Mouse (Mus musculus): ENCODE results near the gene Lima1.

DNA sequence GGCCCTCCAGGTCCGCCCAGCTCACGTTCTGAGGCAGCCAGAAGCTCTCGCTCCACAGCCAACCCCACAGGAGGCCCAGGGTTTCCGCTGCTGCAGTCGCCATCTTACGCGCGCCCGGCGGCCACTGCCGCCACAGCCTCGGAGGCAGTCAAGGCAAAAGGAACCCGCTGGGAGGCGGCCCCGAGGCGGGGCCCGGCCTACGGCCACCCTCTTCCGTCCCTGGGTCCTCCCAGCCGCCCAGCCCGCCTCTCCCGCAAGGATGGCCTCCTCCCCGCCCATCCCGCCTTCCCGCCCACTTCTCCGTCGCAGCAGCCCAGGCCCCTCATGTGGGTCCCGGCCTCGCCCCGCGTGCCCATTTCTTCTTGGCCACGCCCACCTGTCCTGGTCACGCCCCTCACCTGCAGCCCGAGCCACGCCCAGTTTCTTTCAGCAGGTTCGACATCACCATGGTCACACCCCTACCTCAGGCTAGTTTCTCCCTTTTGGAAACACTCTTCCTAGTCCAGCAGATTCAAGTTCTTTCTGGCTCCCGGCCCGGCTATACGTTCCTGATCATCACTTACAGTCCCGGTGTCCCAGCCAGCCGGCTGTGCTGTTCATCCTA lies 102.9 kb downstream of the Lima1 start:
- TF ChIP-seq CTCF (IDR thresholded peaks at IDR 0.05; ENCODE audit: low read depth) (peak; percentile 47), EP300 (optimal IDR thresholded peaks at IDR 0.05) (no peak)

Measured in stomach, postnatal 0 days (tissue).